Mouse (Mus musculus) heart, postnatal 0 days (tissue): ENCODE results near the gene Cenpu.

Experiments
- CTCF ChIP-seq: IDR thresholded peaks from 2 replicates; pipeline ENCODE4 v1.5.1; 2016; ENCODE audit warnings: antibody characterized with exemption, control low read depth, low read depth
- EP300 ChIP-seq: IDR thresholded peaks from 2 replicates; pipeline ENCODE4 v1.6.1; 2016; ENCODE audit warnings: antibody characterized with exemption, low read depth

DNA sequence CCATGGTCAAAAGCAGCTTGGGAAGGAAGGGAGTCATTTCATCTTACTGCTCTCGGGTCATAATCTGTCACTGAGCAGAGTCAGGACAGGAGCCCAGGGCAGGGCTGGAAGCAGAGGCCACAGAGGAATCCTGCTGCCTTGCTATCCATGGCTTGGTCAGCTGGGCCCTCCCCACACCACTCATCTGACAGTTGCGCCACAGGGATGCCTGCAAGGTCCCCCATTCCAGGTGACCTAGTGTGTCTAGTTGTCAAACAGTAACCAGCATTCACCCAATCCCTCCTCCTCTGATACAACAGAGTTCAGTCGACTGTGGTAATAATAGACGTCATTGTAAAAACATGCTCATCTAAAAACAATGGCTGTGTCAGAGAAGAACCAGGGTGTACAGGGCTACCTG is 22.3 kb upstream of the Cenpu start:
- no peak for TF ChIP-seq CTCF
- TF ChIP-seq EP300: no peak
